Mouse (Mus musculus) olfactory bulb, adult 2 months (tissue): ENCODE measurements around the gene Fam71f2. TPM values are rescaled to one million over a fixed set of nuclear protein-coding genes. Genes with fewer than 3 reads are reported as not detected.
A peak's percentile ranks its signal among the peaks of the same experiment; 100 is the strongest.

Experiments
- H3K27ac ChIP-seq: fragments of 200-500 bp; 2 replicates; pipeline ENCODE4 v1.5.1; 2012; ENCODE audit warnings: low read depth, low read length; ENCODE audit not compliant: insufficient read depth
- H3K4me1 ChIP-seq: fragments of 200-500 bp; 2 replicates; pipeline ENCODE4 v1.6.1; 2012; ENCODE audit warnings: low read length; ENCODE audit not compliant: control insufficient read depth, insufficient read depth
- H3K4me3 ChIP-seq: fragments of 200-500 bp; 2 replicates; pipeline ENCODE4 v1.5.1; 2012; ENCODE audit warnings: mild to moderate bottlenecking, low read depth, low read length, moderate library complexity; ENCODE audit not compliant: insufficient read depth
- CTCF ChIP-seq: fragments of 200-500 bp; IDR thresholded peaks from 2 replicates; pipeline ENCODE4 v1.5.1; 2012; ENCODE audit warnings: low read depth, mild to moderate bottlenecking, low read length, moderate library complexity; ENCODE audit not compliant: insufficient read depth
- POLR2A ChIP-seq: fragments of 200-500 bp; IDR thresholded peaks from 2 replicates; pipeline ENCODE4 v1.6.1; 2012; ENCODE audit warnings: mild to moderate bottlenecking, low read depth, low read length, moderate library complexity; ENCODE audit not compliant: insufficient read depth
- WGBS: fragments of 180-500 bp; shearing (Covaris S2); methylation state at CpG from one replicate; pipeline ENCODE4 v1.1.7; 2018; 5-methylcytosine and 5-hydroxymethylcytosine counted together
- polyA plus RNA-seq: library from polyadenylated mRNA; stranded (reverse); fragments of >200 nt; gene quantifications from 2 replicates; pipeline ENCODE4 v1.2.4, GENCODE M21; 2012; ENCODE audit warnings: low replicate concordance; ENCODE audit not compliant: missing spikeins, insufficient read depth, insufficient read length

Gene Fam71f2
- not detected in 2 replicates for polyA plus RNA-seq

- Histone ChIP-seq H3K4me3 (no peak within 1 kb of the TSS), H3K27ac (no peak within 1 kb of the TSS), H3K4me1 (no peaks in the 10 kb centered on the region)
- TF ChIP-seq POLR2A (no peak), CTCF (no peak)
- 83% methylated on average over 8 of the region's 8 CpGs for WGBS
Measured at GRCm38 (mm10) chr6:29279293-29279692, at the start of gene Fam71f2. TSS of gene Fam71f2 (plus strand) at chr6:29279593.

GRCm38 (mm10) chr6:29230386-29230785, 49.0 kb upstream of the Fam71f2 start:
- TF ChIP-seq POLR2A (no peak), CTCF (no peak)
- no peaks in the 10 kb centered on the region for H3K4me1 ChIP-seq
- H3K4me3 ChIP-seq, result no peak overlapping the region
- WGBS, result 75% methylated on average over 6 of the region's 6 CpGs
- H3K27ac ChIP-seq, result no peak overlapping the region

GRCm38 (mm10) chr6:29231799-29232198, 47.6 kb upstream of the Fam71f2 start:
- no peak overlapping the region for H3K27ac ChIP-seq
- WGBS, result 90% methylated on average over 3 of the region's 3 CpGs
- no peak overlapping the region for H3K4me3 ChIP-seq
- H3K4me1 ChIP-seq, result no peaks in the 10 kb centered on the region
- TF ChIP-seq POLR2A (no peak), CTCF (no peak)

GRCm38 (mm10) chr6:29232321-29232720, 47.1 kb upstream of the Fam71f2 start:
- WGBS, result 85% methylated on average over 6 of the region's 6 CpGs
- no peak overlapping the region for H3K27ac ChIP-seq
- no peak for TF ChIP-seq POLR2A
- no peak for TF ChIP-seq CTCF
- no peak overlapping the region for H3K4me3 ChIP-seq
- no peaks in the 10 kb centered on the region for H3K4me1 ChIP-seq

GRCm38 (mm10) chr6:29233710-29234109, 45.7 kb upstream of the Fam71f2 start:
- H3K4me3 ChIP-seq, result no peak overlapping the region
- H3K27ac ChIP-seq, result no peak overlapping the region
- TF ChIP-seq POLR2A (no peak), CTCF (no peak)
- WGBS, result 58% methylated on average over 3 of the region's 3 CpGs
- no peaks in the 10 kb centered on the region for H3K4me1 ChIP-seq

GRCm38 (mm10) chr6:29234272-29234671, 45.1 kb upstream of the Fam71f2 start:
- Histone ChIP-seq H3K4me3 (no peak overlapping the region), H3K27ac (no peak overlapping the region), H3K4me1 (no peaks in the 10 kb centered on the region)
- WGBS, result 45% methylated on average over 8 of the region's 8 CpGs
- no peak for TF ChIP-seq POLR2A

GRCm38 (mm10) chr6:29240806-29241205, 38.6 kb upstream of the Fam71f2 start:
- TF ChIP-seq POLR2A (no peak), CTCF (0 out of 2 replicates have a peak, but pooled peaks have one; percentile 19)
- Histone ChIP-seq H3K4me1 (no peaks in the 10 kb centered on the region), H3K4me3 (no peak overlapping the region), H3K27ac (no peak overlapping the region)
- 31% methylated on average over 2 of the region's 2 CpGs for WGBS

GRCm38 (mm10) chr6:29241697-29242096, 37.7 kb upstream of the Fam71f2 start:
- TF ChIP-seq CTCF, result no peak
- no peak for TF ChIP-seq POLR2A
- H3K4me1 ChIP-seq, result no peaks in the 10 kb centered on the region
- no peak overlapping the region for H3K27ac ChIP-seq
- WGBS, result 65% methylated on average over 2 of the region's 2 CpGs
- no peak overlapping the region for H3K4me3 ChIP-seq

- Histone ChIP-seq H3K27ac (no peak overlapping the region), H3K4me3 (no peak overlapping the region), H3K4me1 (no peaks in the 10 kb centered on the region)
- no peak for TF ChIP-seq POLR2A
- TF ChIP-seq CTCF, result no peak
- 78% methylated on average over 1 of the region's 1 CpGs for WGBS
Measured at GRCm38 (mm10) chr6:29242265-29242664, 37.1 kb upstream of the Fam71f2 start.
